Mouse (Mus musculus) cerebellum, postnatal 25 days (tissue): ENCODE results near the gene Senp8.
A peak's percentile ranks its signal among the peaks of the same experiment; 100 is the strongest.
"Not testable (repeated sequence)": the region's sequence is repeated elsewhere in the genome, so short reads cannot be mapped to it uniquely, and the experiment has no call there.

Experiments
- DNase-seq, 2 experiments: peaks; one replicate each; pipeline ENCODE4 v3.0.0; 2021; ENCODE audit warnings: mixed read lengths in 2 of 2

Gene Senp8

GRCm38 (mm10) chr9:59750267-59751065 lies at the start of gene Senp8, which contains the start of gene Myo9a:
Senp8 (minus strand) TSS chr9:59750710.
Myo9a (plus strand) TSS chr9:59750896.
- peak; percentile 100 for DNase-seq

GRCm38 (mm10) chr9:59766966-59767461 lies 16.5 kb upstream of the Senp8 start:
- not testable (repeated sequence) for DNase-seq

DNA sequence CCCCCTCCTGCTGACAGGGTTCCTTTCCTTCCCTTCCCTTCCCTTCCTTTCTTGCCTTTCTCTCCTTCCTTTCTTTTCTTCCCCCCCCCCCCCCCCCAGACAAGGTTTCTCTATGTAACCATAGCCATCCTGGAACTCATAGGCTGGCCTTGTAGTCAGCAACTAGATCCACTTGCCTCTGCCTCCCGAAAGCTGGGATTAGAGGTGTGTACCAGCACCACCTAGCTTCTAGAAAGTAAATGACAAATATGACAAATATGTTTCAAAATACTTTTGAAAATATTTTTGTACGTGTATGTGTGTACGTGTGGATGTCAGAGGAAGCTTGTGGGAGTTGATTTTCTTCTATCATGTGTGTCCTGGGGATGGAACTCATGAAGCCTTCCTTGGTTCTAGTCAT lies 10.0 kb upstream of the Senp8 start:
- DNase-seq = peak in 1 of 2 experiments; percentile 11

DNA sequence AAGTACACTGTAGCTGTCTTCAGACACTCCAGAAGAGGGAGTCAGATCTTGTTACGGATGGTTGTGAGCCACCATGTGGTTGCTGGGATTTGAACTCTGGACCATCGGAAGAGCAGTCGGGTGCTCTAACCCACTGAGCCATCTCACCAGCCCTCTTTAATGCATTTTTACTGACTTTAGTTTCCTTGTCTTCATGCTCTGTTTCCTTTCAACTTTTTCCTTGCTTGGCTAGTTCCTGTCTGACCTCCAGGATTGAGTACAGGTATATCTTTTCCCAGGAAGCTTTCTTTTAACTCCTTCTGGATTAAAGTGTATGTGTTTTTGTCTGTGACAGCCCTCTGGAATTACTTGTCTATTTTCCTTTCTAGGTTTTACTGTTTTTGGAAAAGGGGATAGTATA lies 6.5 kb upstream of the Senp8 start:
- not testable (repeated sequence) for DNase-seq

- no peak for DNase-seq
Observed at GRCm38 (mm10) chr9:59755199-59755598, 4.7 kb upstream of the Senp8 start.

DNA sequence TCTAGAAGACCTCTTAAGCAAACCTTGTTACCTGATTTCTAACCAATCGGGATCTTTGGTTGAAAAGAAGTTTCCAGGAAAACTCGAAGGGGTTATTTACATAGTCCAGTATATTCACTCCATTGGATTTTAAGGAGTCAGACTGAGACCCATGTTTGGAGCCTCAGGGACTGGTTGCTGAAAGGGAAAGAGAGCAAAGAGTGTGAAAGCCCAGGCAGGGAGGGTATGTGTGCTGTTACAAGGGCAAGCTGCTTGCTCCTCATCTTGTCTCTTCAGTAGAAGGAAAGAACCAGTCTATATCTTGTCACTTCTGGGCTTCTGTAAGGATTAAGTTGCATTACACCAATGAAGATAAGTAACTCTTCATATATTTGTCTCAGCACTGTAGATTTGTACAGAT lies 1.5 kb upstream of the Senp8 start:
- peak in 1 of 2 experiments; percentile 17 for DNase-seq

DNA sequence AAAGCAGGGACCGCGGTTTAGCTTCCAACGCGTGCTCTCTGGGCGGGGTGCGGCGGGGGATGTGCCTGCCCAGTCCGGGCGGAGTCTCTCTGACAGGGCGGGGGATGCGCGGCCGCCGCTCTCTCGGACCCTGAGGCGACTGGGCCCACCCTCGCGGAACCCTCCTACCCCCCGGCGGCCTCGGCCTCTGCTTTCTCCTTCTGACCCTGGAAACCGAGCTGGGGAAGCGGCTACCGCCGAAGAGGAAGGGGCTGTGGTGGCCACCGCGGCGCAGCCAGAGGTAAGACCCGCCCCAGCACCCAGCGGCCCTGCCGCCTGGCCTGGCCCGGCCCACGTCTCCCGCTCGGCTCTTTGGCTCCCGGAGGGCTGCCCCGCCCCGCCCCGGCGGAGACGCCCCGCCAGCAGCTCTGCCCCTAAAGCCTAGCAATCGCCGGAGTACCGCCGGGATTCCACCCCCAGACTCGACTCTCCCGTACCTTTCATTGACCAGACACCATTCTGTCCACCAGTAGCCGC lies 614 bp upstream of the Senp8 start:
- peak in 1 of 2 experiments; percentile 84 for DNase-seq

DNA sequence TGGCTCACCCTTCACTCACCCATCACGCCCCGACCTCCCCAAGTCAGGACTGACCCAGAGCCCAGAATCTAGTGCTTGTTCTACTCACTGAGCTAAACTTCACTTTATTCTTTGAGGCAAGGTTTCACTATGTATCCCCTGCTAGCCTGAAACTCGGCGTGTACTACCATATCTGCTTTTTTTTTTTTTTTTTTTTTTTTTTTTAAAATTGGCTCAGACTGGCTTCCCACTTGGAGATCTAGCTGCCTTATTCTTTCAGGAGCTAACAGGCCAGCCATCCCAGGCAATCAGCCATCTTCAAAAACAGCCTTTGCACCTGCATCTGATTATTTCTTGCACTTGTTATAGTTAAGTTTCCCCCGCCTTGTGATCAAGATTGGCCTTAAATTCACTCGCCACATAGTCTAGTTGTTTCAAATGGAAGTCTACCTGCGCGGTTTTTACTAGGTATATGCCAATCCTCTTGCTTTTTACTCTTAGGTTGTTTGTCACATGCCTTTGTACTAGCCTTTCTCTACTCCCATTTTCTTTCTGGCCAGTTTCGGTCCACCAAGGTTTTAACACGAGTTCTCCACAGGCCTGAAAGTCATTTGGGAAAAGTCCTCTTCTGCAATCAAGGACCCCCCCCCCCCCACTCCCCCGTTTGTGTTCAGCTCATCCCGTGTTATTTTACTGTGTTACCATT lies 787 bp downstream of the Senp8 start:
- DNase-seq = no peak

DNA sequence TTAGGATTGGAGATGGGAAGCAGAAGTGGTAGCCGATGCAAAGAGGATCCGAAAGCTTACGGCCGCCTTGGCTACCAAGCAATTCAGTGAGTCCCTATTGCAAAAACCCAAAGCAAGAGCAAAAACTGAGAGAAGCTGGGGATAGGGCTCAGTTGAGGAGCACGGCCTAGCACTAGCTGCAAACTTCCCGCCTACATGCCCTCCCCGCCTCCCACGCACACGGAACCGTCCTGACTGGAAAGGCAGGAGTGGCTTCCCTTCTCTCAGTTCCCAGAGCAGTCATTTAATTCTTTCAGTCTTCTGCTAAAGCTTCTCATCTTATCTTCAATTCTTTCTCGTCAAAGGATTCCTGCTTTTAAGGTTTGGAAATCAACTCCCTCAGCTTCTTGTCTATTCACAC lies 1.5 kb downstream of the Senp8 start:
- peak in 1 of 2 experiments; percentile 15 for DNase-seq

GRCm38 (mm10) chr9:59748387-59748786 lies 2.1 kb downstream of the Senp8 start:
- no peak for DNase-seq

GRCm38 (mm10) chr9:59743903-59744302 lies 6.6 kb downstream of the Senp8 start:
- DNase-seq = no peak

DNA sequence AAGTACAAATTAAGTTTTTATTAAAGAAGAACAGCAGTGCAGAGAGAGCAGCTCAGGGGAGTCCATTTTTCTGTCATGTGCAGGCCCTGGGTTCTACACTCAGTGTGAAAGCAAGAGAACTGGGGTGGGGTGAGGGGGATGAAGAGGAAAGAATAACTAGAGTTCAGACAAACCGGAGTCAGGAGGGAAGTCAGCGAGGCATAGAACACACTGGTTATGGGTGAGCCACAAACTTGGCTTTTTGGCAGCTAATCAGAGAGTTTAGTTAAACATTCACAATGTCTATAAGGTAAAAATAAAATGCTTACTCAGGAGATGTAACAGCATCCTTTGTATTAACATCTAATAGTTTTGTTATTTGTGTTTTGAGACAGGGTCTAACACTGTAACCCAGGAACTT lies 9.9 kb downstream of the Senp8 start:
- no peak for DNase-seq

GRCm38 (mm10) chr9:59735394-59735793 lies 15.1 kb downstream of the Senp8 start:
- DNase-seq = no peak

DNA sequence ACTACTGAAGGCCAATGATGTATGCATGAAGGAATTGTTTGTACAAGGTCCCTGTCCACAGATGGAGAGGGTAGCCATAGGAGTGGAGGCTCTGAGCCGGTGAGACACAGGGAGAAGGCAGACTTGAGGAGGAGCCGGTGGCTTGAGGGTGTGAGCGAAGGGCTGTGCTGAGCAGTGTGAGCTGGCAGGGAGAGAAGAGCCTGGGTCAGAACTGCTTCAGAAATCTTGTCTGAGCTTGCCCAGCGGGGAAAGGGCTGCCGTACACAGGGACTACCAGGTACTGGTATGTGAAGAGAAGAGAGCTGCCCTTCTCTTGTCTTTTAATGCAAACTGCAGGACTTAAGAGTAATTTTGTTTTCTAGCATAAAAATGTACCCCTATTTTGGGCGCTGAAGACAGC lies 17.4 kb downstream of the Senp8 start:
- no peak for DNase-seq

DNA sequence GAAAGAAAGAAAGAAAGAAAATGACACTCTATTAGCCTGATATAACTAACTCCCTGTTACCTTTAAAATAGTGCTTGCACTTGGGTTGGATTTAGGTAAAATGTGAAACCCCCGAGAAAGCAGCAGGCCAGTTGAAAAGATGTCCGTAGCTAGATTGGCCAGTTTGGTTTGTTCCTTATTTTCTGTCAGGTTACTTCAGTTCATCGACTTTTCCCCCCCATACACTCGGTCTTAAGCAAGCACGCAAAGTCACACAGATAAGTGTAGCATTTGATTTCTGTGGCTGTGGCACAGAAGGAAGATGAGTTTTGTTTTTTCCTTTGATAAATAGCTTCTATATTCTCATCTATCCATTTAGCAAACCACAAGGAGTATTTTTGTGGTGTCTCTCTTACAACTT lies 19.4 kb downstream of the Senp8 start:
- DNase-seq = no peak

DNA sequence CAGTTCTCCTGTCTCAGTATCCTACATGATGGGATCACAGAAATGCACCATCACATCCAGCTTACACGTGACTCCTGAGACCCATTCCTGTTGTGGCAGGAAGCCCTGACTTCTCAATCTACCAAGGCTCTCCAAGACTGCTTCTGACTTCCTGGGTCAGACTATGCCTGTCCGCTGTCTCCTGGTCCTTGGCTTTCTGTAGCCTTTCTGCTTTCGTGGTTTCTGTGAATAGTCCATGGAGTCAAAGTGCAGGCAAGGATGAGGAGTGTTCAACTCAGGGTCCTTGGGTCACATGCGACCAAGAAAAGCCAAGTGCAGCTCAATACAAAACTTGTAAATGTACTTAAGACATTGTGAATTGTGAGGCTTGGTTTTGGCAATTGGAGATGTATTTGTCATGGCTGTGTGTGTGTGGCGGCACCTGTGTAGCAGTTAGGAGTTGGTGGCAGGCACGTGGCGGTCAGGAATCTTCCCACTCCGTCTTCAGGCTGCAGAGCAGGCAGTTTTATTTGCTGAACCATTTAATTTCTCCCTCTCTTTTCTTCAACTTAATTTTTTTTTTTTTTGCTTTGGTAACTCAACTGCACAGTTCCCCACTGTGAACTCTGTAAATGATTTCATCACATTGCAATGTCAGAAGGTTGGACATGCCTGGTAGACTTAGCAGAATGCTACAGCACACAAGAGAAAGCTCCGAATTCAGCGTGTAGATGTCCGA lies 22.8 kb downstream of the Senp8 start:
- DNase-seq = no peak

GRCm38 (mm10) chr9:59725515-59725914 lies 25.0 kb downstream of the Senp8 start:
- no peak for DNase-seq

GRCm38 (mm10) chr9:59723791-59724442 lies 26.6 kb downstream of the Senp8 start:
- peak; percentile 47 to 55 for DNase-seq

GRCm38 (mm10) chr9:59723096-59723657 lies 27.3 kb downstream of the Senp8 start:
- peak; percentile 75 to 78 for DNase-seq

DNA sequence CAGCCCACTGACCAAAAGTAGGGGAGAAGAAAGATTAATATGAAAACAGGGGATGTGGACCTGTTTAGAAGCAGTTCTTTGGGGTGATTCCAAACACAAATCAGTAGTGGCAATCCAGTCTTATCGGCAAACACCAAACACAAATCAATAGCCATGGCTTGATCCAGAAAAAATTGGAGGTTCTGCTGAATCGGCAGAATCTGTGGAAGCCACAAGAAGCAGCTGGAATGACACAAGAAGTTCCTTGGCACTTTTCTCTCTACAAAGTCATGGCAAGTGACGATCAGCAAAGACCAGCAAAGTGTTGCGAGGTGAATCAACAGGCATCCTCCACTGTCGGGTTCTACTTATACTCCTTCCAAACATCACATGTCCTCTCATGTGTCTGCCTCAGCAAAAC lies 29.4 kb downstream of the Senp8 start:
- no peak for DNase-seq

GRCm38 (mm10) chr9:59718237-59718636 lies 32.3 kb downstream of the Senp8 start:
- no peak for DNase-seq

DNA sequence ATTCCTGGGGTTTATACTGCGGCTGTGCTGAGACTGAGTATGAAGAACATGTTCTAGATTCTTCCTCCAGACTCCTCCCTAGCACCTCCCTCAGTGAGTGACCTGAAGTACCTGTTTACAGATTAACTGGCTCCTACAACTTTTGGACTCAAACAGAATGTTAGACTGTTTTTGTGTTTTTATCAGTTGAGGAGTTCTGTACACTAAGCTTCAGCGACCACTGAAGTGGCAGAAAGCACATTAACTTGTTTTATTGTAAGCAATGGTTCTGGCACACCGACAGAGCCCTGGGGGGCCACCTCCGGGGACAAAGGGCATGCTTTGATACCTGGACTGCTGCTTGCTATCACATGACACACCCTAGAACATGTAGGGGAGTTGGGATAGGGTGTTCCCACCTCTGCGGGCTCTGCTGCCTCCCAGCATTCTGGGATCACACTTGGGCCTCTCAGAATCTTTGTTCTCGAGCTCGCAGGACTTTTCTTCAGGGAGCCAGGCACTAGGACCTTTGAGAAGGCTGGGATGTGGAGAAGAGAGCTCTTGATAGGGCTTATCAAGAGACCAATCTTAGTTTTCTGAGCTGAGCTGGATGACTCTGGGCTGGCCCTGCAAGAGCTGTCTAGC lies 34.1 kb downstream of the Senp8 start:
- DNase-seq = no peak
